Mouse (Mus musculus): Measurements from ENCODE around the gene Emc3. TPM values are rescaled to one million over a fixed set of nuclear protein-coding genes. Genes with fewer than 3 reads are reported as not detected.

Gene Emc3
- polyA plus RNA-seq, 1 experiment from 2014 or later = 76.5 TPM

DNA sequence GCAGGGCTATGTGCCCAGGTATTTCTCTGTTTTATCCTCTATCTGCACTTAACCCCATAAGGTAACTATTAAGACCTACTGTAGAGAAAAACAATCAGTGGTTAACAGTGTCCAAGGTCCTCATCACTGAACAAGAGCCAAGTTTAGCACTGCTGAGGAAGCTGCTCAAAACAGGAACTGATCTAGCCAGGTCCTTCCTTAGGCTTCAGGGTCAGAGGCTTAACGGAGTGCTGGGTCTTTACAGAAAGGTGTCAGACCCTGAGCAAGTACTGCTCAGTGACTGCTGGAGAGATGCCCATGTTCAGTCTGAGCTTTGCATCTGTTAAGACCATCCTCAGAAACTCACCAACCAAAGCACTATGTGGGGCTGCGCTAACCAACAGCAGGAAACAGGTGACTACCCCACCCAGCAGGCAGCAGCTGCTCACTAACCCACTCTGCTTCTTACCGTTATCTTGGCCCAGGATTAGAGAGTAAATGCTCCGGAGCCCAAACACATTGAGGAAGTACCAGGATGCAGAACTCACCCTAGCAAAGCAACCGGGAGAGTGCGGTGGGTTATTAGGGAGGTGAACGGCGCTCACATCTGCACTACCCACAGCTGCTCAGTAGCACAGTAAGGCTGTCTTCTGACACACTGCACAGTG lies 13.9 kb downstream of the Emc3 start:
- Histone ChIP-seq H3K36me3 (peaks cover 98% of the 10 kb centered on the region), H3K4me1 (no peaks in the 10 kb centered on the region), H3K9ac (no peak overlapping the region), H3K27ac (replicated peaks) (no peak overlapping the region), H3K4me2 (no peak overlapping the region), H3K9me3 (peaks cover 4% of the 10 kb centered on the region; the same call in 1 of the 2 replicates), H3K4me3 (no peak overlapping the region), H3K27me3 (replicated peaks) (no peaks in the 10 kb centered on the region)
- ATAC-seq (ENCODE audit: extremely low read depth, insufficient number of reproducible peaks, low FRiP score, low TSS enrichment) = no peak
- WGBS = 88% methylated on average over 8 of the region's 8 CpGs

DNA sequence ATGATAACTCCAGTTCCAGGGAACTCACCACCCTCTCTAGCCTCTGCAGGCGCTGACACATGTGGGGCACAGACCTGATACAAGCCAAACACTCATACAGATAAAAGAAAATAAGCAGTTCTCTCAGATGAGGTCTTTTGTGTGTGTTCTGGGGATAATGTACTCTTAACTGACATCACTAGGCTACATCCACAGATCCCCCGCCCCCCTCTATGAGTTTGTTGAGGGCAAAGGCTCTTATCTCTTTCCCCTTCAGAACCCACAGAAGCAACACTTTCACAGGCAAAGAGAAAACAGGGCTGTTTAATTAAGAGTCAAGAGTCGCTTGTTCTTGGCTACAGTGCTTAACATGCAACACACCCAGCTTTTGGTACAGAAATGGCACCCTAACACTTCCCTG lies 16.9 kb downstream of the Emc3 start:
- Histone ChIP-seq H3K4me1 (no peaks in the 10 kb centered on the region), H3K9ac (no peak overlapping the region), H3K4me2 (no peak overlapping the region), H3K27ac (replicated peaks) (no peak overlapping the region), H3K9me3 (peaks cover 4% of the 10 kb centered on the region; the same call in 1 of the 2 replicates), H3K36me3 (peaks cover 78% of the 10 kb centered on the region), H3K27me3 (replicated peaks) (no peaks in the 10 kb centered on the region), H3K4me3 (no peak overlapping the region)
- WGBS = 93% methylated on average over 3 of the region's 3 CpGs
- no peak for ATAC-seq (ENCODE audit: extremely low read depth, insufficient number of reproducible peaks, low FRiP score, low TSS enrichment)

DNA sequence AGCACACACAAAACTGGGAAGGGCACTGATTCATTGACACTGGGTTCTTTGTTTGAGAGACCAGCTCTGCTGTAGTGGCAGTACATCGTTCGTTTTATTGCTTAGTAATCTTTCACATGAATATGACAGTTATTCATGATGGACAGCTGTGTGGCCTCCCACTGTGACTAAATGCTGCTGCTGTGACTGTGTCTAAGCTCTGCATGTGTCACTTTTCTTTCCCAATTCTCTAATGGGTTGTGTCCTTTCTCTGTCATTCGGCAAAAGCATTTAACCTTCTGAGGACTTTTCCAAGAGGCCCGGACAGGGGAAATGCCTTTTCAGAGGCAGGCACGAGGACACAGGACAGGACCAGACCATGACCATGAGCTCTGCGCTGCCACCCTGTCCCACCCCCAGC lies 17.5 kb downstream of the Emc3 start:
- no peaks in the 10 kb centered on the region for H3K4me1 ChIP-seq
- WGBS = 86% methylated on average over 6 of the region's 6 CpGs
- no peak overlapping the region for H3K9ac ChIP-seq
- no peak overlapping the region for H3K4me3 ChIP-seq
- H3K4me2 ChIP-seq = no peak overlapping the region
- H3K9me3 ChIP-seq = peaks cover 4% of the 10 kb centered on the region; the same call in 1 of the 2 replicates
- H3K27ac ChIP-seq (replicated peaks) = no peak overlapping the region
- H3K36me3 ChIP-seq = peaks cover 71% of the 10 kb centered on the region
- H3K27me3 ChIP-seq (replicated peaks) = no peaks in the 10 kb centered on the region
- no peak for ATAC-seq (ENCODE audit: extremely low read depth, insufficient number of reproducible peaks, low FRiP score, low TSS enrichment)

DNA sequence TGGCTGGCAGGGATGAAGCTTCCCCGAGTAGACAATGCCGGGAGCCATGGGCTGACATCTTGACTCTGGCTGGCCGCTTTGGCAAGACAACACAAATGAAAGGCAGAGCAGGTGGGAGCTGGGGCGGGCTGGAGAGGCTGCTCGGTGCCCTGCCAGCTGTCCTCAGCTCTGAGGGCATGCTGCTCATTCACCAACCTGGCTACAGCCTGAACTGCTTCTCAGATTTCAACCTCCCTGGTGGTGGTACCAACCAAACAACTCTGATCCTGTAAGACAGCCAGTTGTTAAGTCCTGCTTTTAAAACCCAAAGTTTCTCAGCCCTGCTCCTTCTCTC lies 22.5 kb downstream of the Emc3 start:
- no peak for ATAC-seq (ENCODE audit: extremely low read depth, insufficient number of reproducible peaks, low FRiP score, low TSS enrichment)

DNA sequence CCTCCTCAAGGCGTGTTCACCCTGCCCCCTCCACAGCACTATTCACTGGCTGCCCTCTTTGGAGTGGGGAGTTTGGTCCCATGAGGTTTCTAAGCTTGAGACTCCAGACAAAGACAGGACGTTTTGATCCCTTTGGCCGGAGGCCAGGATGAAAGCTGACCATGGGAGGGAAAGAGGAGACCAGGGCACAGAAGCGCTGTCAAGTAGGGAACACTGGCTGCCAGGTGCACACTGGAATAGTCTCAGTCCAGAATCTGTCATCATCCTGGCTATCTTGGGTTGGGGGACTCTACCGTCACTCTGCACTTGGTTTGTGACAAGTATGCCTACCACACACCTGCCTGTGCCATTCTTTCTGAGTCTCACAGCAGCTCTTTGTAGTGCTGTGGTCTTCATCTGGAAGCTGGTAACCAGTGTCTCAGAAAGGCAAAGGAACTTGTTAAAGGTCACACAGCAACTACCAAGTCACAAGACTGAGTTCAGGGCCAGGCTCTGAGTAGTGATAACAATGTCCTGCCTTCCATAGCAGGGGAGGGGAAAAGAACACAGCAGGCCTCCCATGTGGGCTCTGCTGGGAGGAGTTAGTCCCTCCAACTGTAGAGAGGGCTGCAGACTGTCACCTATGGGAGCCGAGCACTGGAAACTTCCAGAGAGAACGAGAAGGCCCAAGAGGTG lies 23.0 kb downstream of the Emc3 start:
- H3K4me3 ChIP-seq = no peak overlapping the region
- no peak overlapping the region for H3K9ac ChIP-seq
- peaks cover 2% of the 10 kb centered on the region; the same call in 1 of the 2 replicates for H3K27me3 ChIP-seq (replicated peaks)
- WGBS = 46% methylated on average over 7 of the region's 7 CpGs
- ATAC-seq (ENCODE audit: extremely low read depth, insufficient number of reproducible peaks, low FRiP score, low TSS enrichment) = no peak; the same call in 1 of the 2 replicates
- peaks cover 5% of the 10 kb centered on the region; the same call in 1 of the 2 replicates for H3K4me1 ChIP-seq
- no peak overlapping the region for H3K4me2 ChIP-seq
- H3K9me3 ChIP-seq = no peaks in the 10 kb centered on the region
- H3K36me3 ChIP-seq = peaks cover 16% of the 10 kb centered on the region
- no peak overlapping the region for H3K27ac ChIP-seq (replicated peaks)

More for the DNA sequence above, 22.5 kb downstream of the Emc3 start:
- peaks cover 5% of the 10 kb centered on the region; the same call in 1 of the 2 replicates for H3K4me1 ChIP-seq
- peaks cover 21% of the 10 kb centered on the region for H3K36me3 ChIP-seq
- H3K9ac ChIP-seq = no peak overlapping the region
- H3K4me2 ChIP-seq = no peak overlapping the region
- no peak overlapping the region for H3K27ac ChIP-seq (replicated peaks)
- no peak overlapping the region for H3K4me3 ChIP-seq
- H3K27me3 ChIP-seq (replicated peaks) = no peaks in the 10 kb centered on the region
- 55% methylated on average over 5 of the region's 5 CpGs for WGBS
- H3K9me3 ChIP-seq = no peaks in the 10 kb centered on the region

DNA sequence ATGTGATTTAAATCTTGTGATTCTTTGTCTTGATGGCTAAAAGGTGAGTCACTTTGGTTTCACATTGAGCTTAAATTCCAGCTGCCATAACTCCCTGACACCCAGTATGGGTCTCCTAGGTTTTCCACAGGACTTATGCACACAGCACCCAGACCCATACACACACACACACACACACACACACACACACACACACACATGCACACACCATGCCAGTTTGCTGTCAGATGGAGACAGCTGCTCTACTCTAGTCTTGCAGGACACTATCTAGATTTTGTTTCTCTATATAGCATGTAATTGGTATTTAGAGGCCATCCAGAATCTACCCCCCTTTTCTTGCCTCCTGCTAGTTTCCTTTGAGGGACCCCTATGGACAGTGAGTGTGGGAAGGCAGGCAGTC lies 24.3 kb downstream of the Emc3 start:
- no peak for ATAC-seq (ENCODE audit: extremely low read depth, insufficient number of reproducible peaks, low FRiP score, low TSS enrichment)

DNA sequence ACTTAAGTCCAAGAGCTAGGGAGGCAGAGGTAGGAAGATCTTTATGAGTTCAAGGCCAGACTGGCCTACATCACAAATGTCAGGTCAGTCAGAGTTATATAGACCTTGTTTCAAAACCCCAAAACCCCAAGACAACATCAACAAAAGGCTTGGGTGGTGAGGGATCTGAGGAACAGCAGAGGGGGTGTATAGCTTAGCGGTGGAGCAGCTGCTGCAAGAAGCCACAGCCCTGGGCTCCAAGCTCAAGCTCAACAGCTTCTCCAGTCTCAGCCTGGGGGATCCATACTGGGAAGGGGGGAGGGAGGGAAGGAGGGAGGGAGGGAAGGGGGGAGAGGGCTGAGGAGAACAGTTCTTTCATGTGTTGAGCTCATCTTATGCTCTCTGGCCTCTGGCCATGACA lies 25.8 kb downstream of the Emc3 start:
- Histone ChIP-seq H3K36me3 (no peaks in the 10 kb centered on the region), H3K4me3 (no peak overlapping the region), H3K27ac (replicated peaks) (no peak overlapping the region), H3K9me3 (0 out of 2 replicates have a peak, but pooled peaks cover 9% of the 10 kb centered on the region), H3K27me3 (replicated peaks) (peaks cover 29% of the 10 kb centered on the region), H3K4me2 (no peak overlapping the region), H3K9ac (no peak overlapping the region), H3K4me1 (peaks cover 10% of the 10 kb centered on the region; the same call in 1 of the 2 replicates)
- 78% methylated on average over 1 of the region's 1 CpGs for WGBS
- no peak for ATAC-seq (ENCODE audit: extremely low read depth, insufficient number of reproducible peaks, low FRiP score, low TSS enrichment)

More for the DNA sequence above, 24.3 kb downstream of the Emc3 start:
- Histone ChIP-seq H3K9ac (no peak overlapping the region), H3K4me2 (no peak overlapping the region), H3K36me3 (peaks cover 6% of the 10 kb centered on the region), H3K4me3 (no peak overlapping the region), H3K27me3 (replicated peaks) (peaks cover 14% of the 10 kb centered on the region), H3K27ac (replicated peaks) (no peak overlapping the region), H3K9me3 (0 out of 2 replicates have a peak, but pooled peaks cover 9% of the 10 kb centered on the region), H3K4me1 (peaks cover 5% of the 10 kb centered on the region; the same call in 1 of the 2 replicates)

DNA sequence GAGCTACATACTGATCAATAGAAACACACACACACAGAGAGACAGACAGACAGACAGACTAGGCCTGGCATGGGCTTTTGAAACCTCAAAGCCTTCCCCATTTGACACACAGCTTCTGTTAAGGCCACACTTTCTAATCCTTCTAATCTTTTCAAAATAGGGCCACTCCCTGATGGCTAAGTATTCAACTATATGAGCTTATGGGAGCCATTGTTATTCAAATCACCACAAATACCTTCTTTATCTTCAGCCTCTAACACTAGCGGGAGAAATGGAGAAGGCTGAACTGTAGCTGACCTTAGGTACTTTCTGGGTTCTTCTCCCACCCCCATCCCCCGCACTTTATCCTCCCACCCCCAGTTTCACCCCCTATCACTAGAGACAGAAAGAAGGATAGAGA lies 28.7 kb downstream of the Emc3 start:
- Histone ChIP-seq H3K4me3 (no peak overlapping the region), H3K4me1 (peaks cover 5% of the 10 kb centered on the region; the same call in 1 of the 2 replicates), H3K4me2 (no peak overlapping the region), H3K9me3 (0 out of 2 replicates have a peak, but pooled peaks cover 9% of the 10 kb centered on the region), H3K9ac (no peak overlapping the region), H3K27me3 (replicated peaks) (peaks cover 51% of the 10 kb centered on the region), H3K36me3 (no peaks in the 10 kb centered on the region), H3K27ac (replicated peaks) (no peak overlapping the region)
- WGBS = 51% methylated on average over 2 of the region's 2 CpGs
- ATAC-seq (ENCODE audit: extremely low read depth, insufficient number of reproducible peaks, low FRiP score, low TSS enrichment) = no peak

DNA sequence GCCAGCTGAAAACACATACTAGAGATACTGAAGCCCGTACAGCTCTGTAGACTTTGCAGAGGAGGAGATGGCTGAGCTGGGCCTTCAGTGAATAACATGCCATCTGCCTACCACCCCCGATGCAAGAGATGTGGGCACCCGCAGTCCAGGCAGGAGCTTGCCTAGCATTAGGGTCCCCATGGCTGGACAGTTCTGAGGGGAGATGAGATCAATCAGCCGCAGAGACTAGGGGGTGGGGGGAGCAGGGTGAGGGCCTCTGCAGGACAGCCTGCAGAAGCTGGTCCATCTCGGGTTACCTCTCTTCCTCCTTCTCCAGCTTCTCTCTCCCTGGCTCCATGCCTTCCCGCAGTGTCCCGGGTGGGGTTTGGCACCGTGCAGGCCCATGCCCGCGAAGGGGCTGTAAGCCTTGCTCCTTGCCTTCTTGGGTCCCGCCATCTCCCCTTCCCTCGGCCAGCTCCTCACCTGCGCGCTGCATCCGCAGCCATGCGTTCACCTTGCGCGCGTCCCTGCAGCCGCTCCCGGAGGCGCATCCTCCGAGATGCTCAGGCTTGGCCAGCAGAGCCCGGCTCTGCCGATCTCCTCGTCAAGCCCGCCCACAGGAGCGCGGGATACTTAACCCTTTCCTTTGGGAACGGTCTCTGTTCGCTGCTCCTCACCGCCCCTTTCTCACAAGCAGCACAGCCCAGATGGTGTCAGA lies 29.9 kb downstream of the Emc3 start, which contains the start of gene Prrt3:
TSS of gene Prrt3 (minus strand) at position 544 of the 697 bp plus-strand sequence.
- H3K4me3 ChIP-seq = peak within 1 kb of the TSS; percentile 44
- WGBS = 3% methylated on average over 31 of the region's 32 CpGs
- no peak for ATAC-seq (ENCODE audit: extremely low read depth, insufficient number of reproducible peaks, low FRiP score, low TSS enrichment)
- peak within 1 kb of the TSS; percentile 64 for H3K4me2 ChIP-seq
- peaks cover 63% of the 10 kb centered on the region for H3K27me3 ChIP-seq (replicated peaks)
- no peaks in the 10 kb centered on the region for H3K36me3 ChIP-seq
- H3K9ac ChIP-seq = peak within 1 kb of the TSS; percentile 63
- 0 out of 2 replicates have a peak, but pooled peaks cover 9% of the 10 kb centered on the region for H3K9me3 ChIP-seq
- H3K27ac ChIP-seq (replicated peaks) = no peak within 1 kb of the TSS
- H3K4me1 ChIP-seq = peaks cover 5% of the 10 kb centered on the region; the same call in 1 of the 2 replicates

DNA sequence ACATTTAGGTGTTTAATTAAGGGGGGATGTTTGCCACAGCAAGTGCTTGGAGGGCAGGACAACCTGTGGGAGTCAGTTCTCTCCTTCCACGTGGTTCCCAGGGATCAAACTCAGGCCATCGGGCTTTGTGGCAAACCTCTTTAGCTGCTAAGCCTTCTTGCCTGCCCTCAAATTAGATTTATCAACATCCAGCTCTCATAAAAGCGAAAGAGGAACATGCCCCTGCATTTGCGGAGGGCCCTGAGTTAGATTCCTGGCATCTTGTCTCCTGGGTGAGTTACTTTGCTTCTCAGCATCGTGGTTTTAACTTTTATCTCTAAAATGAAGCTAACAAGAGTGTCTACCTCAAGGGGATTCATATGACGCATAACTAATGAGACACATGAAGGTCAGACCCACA lies 32.1 kb downstream of the Emc3 start:
- no peak overlapping the region for H3K4me2 ChIP-seq
- 0 out of 2 replicates have a peak, but pooled peaks cover 9% of the 10 kb centered on the region for H3K9me3 ChIP-seq
- 61% methylated on average over 6 of the region's 6 CpGs for WGBS

DNA sequence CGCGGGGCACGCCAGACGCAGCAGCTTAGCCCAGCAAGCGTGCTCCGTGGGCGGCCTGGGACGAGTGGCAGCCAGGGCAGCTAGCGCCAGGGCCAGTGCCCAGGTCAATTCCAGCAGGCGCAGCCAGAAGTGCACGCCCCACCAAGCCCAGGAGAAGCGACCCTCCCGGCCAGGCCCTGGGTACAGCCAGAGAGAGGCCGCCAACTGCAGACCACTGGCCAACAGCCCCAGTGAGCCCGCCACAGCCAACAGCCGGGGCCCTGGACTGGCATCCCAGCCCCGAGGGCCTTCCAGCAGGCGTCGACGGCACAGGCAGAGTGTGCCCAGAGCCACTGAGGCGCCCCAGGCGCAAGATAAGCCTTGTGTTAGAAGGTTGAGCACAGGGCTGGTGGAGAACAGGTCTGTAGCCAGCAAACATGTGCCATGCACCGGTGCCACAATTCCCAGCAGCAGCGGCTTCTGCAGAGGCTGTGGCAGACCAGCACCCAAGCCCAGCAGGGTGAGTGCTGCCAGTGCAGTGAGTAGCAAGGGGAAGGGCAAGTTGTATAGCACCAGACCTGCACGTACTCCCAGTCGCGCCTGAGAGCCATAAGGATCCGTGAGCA lies 36.3 kb downstream of the Emc3 start:
- H3K27ac ChIP-seq (replicated peaks) = no peak overlapping the region
- 22% methylated on average over 28 of the region's 28 CpGs for WGBS
- peaks cover 55% of the 10 kb centered on the region for H3K27me3 ChIP-seq (replicated peaks)
- peaks cover 30% of the 10 kb centered on the region for H3K36me3 ChIP-seq
- H3K4me1 ChIP-seq = peaks cover 18% of the 10 kb centered on the region
- peak overlapping the region; percentile 78 for H3K9ac ChIP-seq
- peak overlapping the region; percentile 79 for H3K4me2 ChIP-seq
- H3K9me3 ChIP-seq = no peaks in the 10 kb centered on the region
- ATAC-seq (ENCODE audit: extremely low read depth, insufficient number of reproducible peaks, low FRiP score, low TSS enrichment) = no peak
- peak overlapping the region; percentile 56 for H3K4me3 ChIP-seq

More for the DNA sequence above, 32.1 kb downstream of the Emc3 start:
- H3K27me3 ChIP-seq (replicated peaks) = peaks cover 85% of the 10 kb centered on the region
- no peaks in the 10 kb centered on the region for H3K36me3 ChIP-seq
- no peak overlapping the region for H3K27ac ChIP-seq (replicated peaks)
- H3K4me3 ChIP-seq = no peak overlapping the region
- H3K4me1 ChIP-seq = peaks cover 21% of the 10 kb centered on the region
- no peak overlapping the region for H3K9ac ChIP-seq
- no peak for ATAC-seq (ENCODE audit: extremely low read depth, insufficient number of reproducible peaks, low FRiP score, low TSS enrichment)

Measured in heart, embryonic 13.5 days (tissue).